Mouse (Mus musculus) testis, adult 2 months (tissue): ENCODE data around the gene Rassf5. TPM values are rescaled to one million over a fixed set of nuclear protein-coding genes. Genes with fewer than 3 reads are reported as not detected.

Source experiments
- H3K27ac ChIP-seq: fragments of 200-500 bp; 2 replicates; pipeline ENCODE4 v1.5.1; 2012; ENCODE audit warnings: low read depth, low read length; ENCODE audit not compliant: control insufficient read depth, insufficient read depth
- H3K27me3 ChIP-seq: fragments of 200-500 bp; 2 replicates; pipeline ENCODE4 v1.6.1; 2012; ENCODE audit warnings: mild to moderate bottlenecking, low read length, moderate library complexity; ENCODE audit not compliant: control insufficient read depth, insufficient read depth
- H3K36me3 ChIP-seq: fragments of 200-500 bp; 2 replicates; pipeline ENCODE4 v1.6.1; 2012; ENCODE audit warnings: mild to moderate bottlenecking, low read length; ENCODE audit not compliant: control insufficient read depth, insufficient read depth
- H3K4me1 ChIP-seq: fragments of 200-500 bp; 2 replicates; pipeline ENCODE4 v1.6.1; 2012; ENCODE audit warnings: low read length; ENCODE audit not compliant: control insufficient read depth, insufficient read depth
- H3K4me3 ChIP-seq: fragments of 200-500 bp; 2 replicates; pipeline ENCODE4 v1.5.1; 2012; ENCODE audit warnings: low read depth, mild to moderate bottlenecking, low read length, moderate library complexity, mixed read lengths; ENCODE audit not compliant: control insufficient read depth
- CTCF ChIP-seq: fragments of 200-500 bp; IDR thresholded peaks from 2 replicates; pipeline ENCODE4 v1.5.1; 2012; ENCODE audit warnings: low read depth, mild to moderate bottlenecking, inconsistent platforms, low read length, moderate library complexity; ENCODE audit not compliant: control insufficient read depth, insufficient read depth, insufficient replicate concordance
- POLR2A ChIP-seq: fragments of 200-500 bp; IDR thresholded peaks from 2 replicates; pipeline ENCODE4 v1.6.1; 2012; ENCODE audit warnings: low read depth, mild to moderate bottlenecking, inconsistent platforms, low read length, moderate library complexity; ENCODE audit not compliant: control insufficient read depth
- polyA plus RNA-seq: library from polyadenylated mRNA; depleted of rRNA; stranded (reverse); fragments of >200 nt; gene quantifications from 2 replicates; pipeline ENCODE4 v1.2.3, GENCODE M21; 2012

Gene Rassf5
- polyA plus RNA-seq, 1 experiment = 1.5 TPM

GRCm38 (mm10) chr1:131200588-131200987, 44.5 kb downstream of the Rassf5 start:
- Histone ChIP-seq H3K27ac (no peak overlapping the region; the same call in 1 of the 2 replicates), H3K27me3 (no peaks in the 10 kb centered on the region), H3K4me3 (no peak overlapping the region), H3K36me3 (no peaks in the 10 kb centered on the region), H3K4me1 (peaks cover 9% of the 10 kb centered on the region)
- no peak for TF ChIP-seq POLR2A
- no peak for TF ChIP-seq CTCF

DNA sequence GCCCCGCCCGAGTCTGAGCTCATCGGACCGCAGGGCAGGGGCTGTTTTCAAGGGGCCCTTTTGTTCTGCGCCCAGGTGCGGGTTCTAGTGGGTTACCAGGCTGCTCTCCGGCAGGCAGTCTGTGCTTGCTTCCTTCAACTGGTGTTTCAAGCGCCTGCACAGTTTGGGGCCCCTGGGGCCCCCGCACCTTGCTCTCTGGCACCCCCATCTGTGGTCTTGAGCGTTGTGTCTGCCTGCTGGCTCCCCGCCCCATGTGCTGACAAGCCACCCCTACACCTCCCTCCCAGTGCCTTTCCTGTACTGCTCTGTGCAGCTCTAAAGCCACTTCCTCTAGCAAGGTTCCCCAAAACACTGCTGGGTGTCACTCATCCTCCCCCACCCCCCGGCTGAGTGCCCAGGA, 45.1 kb downstream of the Rassf5 start:
- Histone ChIP-seq H3K27ac (no peak overlapping the region), H3K36me3 (no peaks in the 10 kb centered on the region), H3K4me3 (0 out of 2 replicates have a peak overlapping the region, but pooled peaks have one; percentile 19), H3K4me1 (peaks cover 9% of the 10 kb centered on the region), H3K27me3 (no peaks in the 10 kb centered on the region)
- TF ChIP-seq CTCF = no peak
- no peak for TF ChIP-seq POLR2A

GRCm38 (mm10) chr1:131199118-131199821, 45.8 kb downstream of the Rassf5 start:
- Histone ChIP-seq H3K4me3 (peak overlapping the region; percentile 19), H3K27ac (no peak overlapping the region), H3K36me3 (no peaks in the 10 kb centered on the region), H3K4me1 (peaks cover 9% of the 10 kb centered on the region), H3K27me3 (no peaks in the 10 kb centered on the region)
- TF ChIP-seq CTCF (no peak), POLR2A (no peak)

GRCm38 (mm10) chr1:131198417-131198960, 46.6 kb downstream of the Rassf5 start:
- TF ChIP-seq CTCF (no peak), POLR2A (no peak)
- H3K27ac ChIP-seq = no peak overlapping the region
- no peak overlapping the region for H3K4me3 ChIP-seq
- H3K4me1 ChIP-seq = peaks cover 9% of the 10 kb centered on the region
- no peaks in the 10 kb centered on the region for H3K27me3 ChIP-seq
- H3K36me3 ChIP-seq = no peaks in the 10 kb centered on the region

- Histone ChIP-seq H3K36me3 (no peaks in the 10 kb centered on the region), H3K27me3 (no peaks in the 10 kb centered on the region), H3K4me1 (peaks cover 9% of the 10 kb centered on the region), H3K27ac (peak overlapping the region; percentile 3), H3K4me3 (no peak overlapping the region)
- no peak for TF ChIP-seq POLR2A
- no peak for TF ChIP-seq CTCF
Measured at GRCm38 (mm10) chr1:131196107-131196506, 49.0 kb downstream of the Rassf5 start.

DNA sequence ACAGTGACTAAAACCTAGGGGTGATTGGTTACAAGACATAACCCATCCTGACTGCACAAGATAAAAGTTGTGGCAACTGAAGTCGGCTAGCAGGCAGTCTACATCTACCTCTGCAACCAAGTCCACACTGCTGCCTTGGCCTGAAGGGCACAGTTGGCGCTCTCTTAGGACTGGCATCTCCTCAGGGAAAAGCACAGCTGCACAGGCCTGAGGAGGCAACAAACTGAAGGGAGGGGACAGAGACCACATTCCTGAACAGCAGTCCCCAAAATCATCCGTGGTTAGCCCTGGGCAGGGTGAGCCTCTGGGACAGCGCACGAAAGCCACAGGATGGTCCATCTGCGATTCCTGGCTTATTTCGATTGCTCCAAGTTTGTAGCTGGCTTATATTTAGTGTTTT, 49.4 kb downstream of the Rassf5 start:
- Histone ChIP-seq H3K4me1 (peaks cover 9% of the 10 kb centered on the region), H3K4me3 (no peak overlapping the region), H3K27ac (peak overlapping the region; percentile 3), H3K27me3 (no peaks in the 10 kb centered on the region), H3K36me3 (no peaks in the 10 kb centered on the region)
- TF ChIP-seq CTCF (no peak), POLR2A (no peak)

GRCm38 (mm10) chr1:131193746-131194145, 51.3 kb downstream of the Rassf5 start:
- Histone ChIP-seq H3K4me3 (no peak overlapping the region), H3K36me3 (no peaks in the 10 kb centered on the region), H3K27ac (no peak overlapping the region), H3K4me1 (no peaks in the 10 kb centered on the region; the same call in 1 of the 2 replicates), H3K27me3 (no peaks in the 10 kb centered on the region)
- TF ChIP-seq POLR2A = no peak
- TF ChIP-seq CTCF = no peak

DNA sequence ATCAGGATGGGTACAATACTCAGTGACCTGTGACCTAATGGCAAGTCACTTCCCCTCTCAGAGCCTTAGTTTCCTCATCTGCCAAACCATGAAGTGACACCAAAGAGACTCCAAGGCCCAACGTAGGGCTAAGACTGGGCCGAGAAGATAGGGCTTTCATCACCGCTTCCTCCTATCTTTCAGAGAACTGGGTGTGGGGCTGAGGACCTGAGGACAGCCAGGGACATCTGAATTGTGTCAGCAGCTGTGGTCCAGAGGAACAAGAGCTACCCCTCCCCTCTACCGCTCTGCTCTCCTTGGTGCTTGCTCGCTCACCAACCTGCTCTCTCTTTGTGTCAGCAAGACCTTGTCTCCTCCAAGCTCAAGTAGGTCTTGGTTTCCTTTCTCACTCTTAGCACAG, 56.4 kb downstream of the Rassf5 start:
- no peak for TF ChIP-seq POLR2A
- no peaks in the 10 kb centered on the region for H3K36me3 ChIP-seq
- H3K27ac ChIP-seq = no peak overlapping the region
- H3K4me1 ChIP-seq = no peaks in the 10 kb centered on the region; the same call in 1 of the 2 replicates
- no peak overlapping the region for H3K4me3 ChIP-seq
- no peaks in the 10 kb centered on the region for H3K27me3 ChIP-seq
